Mouse (Mus musculus) heart, embryonic 13.5 days (tissue): ENCODE measurements around the gene Txndc9. TPM values are rescaled to one million over a fixed set of nuclear protein-coding genes. Genes with fewer than 3 reads are reported as not detected.

Experiments used
- polyA plus RNA-seq: library from polyadenylated mRNA; unstranded; fragments of >200 nt; fragmentation: Nextera tagmentation; extraction: Ambion mirVana; gene quantifications from 2 replicates; pipeline ENCODE4 v1.2.1, GENCODE M21; 2015

Txndc9 gene
- polyA plus RNA-seq, 1 experiment from 2014 or later = 107 TPM

Other genes with a start within 250 kb of the Txndc9 start
- 3.6 and 3.8 TPM in 2 replicates for gene Tsga10, start 131.5 kb downstream of the Txndc9 start, polyA plus RNA-seq
- gene Lipt1, start 126.2 kb downstream of the Txndc9 start, polyA plus RNA-seq = 7.1 and 8.2 TPM in 2 replicates
- 9.8 and 11.5 TPM in 2 replicates for gene Mitd1, start 107.5 kb downstream of the Txndc9 start, polyA plus RNA-seq
- gene Mrpl30, start 107.4 kb downstream of the Txndc9 start, polyA plus RNA-seq = 267 and 281 TPM in 2 replicates
- gene Lyg2, start 81.4 kb downstream of the Txndc9 start, polyA plus RNA-seq = not detected in 2 replicates
- not detected in 2 replicates for gene Lyg1, start 40.1 kb downstream of the Txndc9 start, polyA plus RNA-seq
- 18.0 and 19.6 TPM in 2 replicates for gene Eif5b, start 117 bp upstream of the Txndc9 start, polyA plus RNA-seq
- 19.6 and 19.7 TPM in 2 replicates for gene Rev1, start 131.9 kb upstream of the Txndc9 start, polyA plus RNA-seq